Mouse (Mus musculus): Measurements from ENCODE around the gene Sun2. TPM values are rescaled to one million over a fixed set of nuclear protein-coding genes. Genes with fewer than 3 reads are reported as not detected.
A peak's percentile ranks its signal among the peaks of the same experiment; 100 is the strongest.

Gene Sun2
- total RNA-seq, 2 experiments from 2014 or later, result 31.9 to 32.8 TPM

DNA sequence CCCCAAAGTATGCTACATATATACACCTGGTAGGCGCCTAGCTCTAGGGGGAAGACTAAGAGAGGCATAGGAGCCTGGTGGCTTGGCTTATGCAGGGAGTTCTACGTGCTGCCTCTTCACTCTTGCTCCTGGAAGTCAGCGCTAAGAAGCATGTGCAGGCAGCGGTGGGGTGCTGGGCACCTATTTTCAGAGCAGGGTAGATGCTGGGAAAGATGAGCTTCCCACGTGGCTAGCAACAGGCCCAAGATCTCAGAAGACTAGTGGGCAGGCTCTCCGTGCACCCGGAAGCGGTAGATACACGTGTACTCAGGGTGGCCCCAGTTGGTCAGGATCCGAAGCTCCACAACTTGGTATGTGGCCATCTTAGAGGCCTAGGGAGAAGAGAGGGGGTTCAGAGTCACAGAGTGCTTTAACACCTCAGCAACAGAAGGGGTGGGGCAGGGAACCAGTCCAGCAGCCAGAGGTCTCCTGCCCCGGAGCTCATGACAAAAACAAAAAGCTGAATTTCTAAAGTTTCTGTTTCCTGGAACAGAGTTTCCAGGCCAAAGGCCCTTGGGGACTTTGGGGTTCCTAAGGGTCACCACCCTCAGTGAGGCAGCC lies 17.0 kb downstream of the Sun2 start:
- DNase-seq (ENCODE audit: low spot score in 2 of 2), result no peak

DNA sequence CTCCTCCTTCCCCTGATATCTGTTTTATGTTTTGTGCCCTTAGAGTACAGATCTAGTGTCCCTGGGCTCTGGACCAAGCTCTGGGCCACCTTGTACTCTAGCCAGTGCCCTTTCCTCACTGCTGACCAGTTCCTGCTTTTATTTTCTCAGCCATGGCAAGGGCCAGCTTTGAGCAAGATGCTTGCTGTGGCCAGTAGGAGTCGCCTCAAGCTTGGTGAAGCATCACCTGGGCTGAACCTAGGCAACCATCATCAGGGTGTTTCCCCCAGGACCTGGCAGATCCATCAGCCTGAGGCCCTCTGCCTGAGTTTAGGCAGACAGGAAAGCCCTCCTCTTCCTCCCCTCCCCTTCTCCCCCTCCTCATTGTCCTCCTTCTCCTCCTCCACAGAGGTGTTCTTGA lies 18.9 kb downstream of the Sun2 start:
- peak in 1 of 2 experiments; percentile 45 for DNase-seq (ENCODE audit: low spot score in 2 of 2)

DNA sequence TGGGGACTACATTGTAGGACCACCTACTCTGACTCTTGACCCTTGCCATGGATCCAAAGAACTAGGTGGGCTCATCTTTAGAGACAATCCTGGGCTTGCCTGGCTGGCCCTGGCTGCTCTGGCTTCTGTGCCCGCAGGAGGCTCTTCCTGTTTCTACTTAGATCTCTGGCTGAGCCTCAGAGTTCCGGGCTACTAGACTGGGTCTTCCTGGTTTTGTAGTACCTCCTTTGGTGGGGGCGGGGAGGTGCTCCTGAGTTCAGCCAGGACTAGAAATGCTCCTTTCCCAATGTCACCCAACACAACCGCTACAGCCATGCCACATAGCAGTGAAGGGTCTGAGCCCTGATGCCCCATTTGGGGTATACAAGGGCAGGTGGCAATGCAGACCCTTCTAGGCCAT lies 21.5 kb downstream of the Sun2 start:
- DNase-seq (ENCODE audit: low spot score in 2 of 2), result no peak

DNA sequence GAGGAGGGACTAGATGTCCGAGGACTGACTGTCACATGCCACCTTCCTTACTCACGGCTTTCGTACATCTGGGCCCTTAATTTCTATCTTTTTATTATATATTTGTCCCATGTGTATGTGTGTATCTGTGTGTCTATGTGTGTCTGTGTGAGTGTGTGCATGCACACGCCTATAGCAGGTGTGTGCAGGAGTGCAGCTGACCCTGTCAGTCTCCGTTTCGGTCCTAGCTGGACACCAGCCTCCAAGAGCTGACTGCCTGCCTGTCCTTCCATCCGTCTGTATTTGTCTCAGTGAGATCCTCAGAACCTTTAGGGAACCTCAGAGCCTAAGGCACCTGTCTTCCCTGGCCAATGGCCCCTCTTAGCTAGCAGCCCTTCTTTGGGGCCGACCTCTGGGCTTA lies 22.1 kb downstream of the Sun2 start:
- DNase-seq (ENCODE audit: low spot score in 2 of 2), result no peak

DNA sequence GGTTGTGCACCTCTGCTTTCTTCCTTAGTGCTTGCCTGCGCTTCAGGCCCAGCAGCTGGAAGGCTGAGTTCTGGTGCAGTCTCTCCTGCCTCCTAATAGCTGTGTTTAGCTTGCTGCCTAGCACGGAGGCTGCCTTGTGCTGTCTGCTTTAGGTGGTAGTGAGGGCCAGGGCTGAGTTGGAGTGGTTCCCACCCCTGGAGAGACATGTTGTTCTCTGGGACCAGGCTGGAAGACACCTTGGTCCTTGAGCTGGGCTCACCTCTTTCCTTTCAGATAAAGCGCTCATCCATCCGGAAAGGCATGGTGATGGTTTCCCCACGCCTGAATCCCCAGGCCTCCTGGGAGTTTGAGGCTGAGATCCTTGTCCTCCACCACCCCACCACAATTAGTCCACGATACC lies 25.6 kb downstream of the Sun2 start:
- DNase-seq (ENCODE audit: low spot score in 2 of 2), result no peak

DNA sequence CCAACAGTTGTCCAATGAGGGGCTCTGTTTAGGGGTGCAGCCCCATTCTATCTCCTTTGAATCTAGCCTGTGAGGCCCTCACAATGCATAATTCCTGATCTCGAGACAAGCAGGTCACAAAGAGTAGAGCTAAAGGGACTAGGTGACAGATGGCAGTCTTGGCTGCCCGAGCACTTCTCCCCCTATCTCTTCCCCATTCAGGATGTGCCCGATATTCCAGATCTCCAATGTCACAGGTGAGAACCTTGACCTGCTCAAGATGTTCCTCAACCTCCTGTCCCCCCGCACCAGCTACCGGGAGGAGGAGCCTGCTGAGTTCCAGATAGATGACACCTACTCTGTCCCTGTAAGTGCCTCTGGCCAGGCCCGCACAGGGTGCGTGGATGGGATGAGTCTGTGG lies 26.7 kb downstream of the Sun2 start:
- no peak for DNase-seq (ENCODE audit: low spot score in 2 of 2)

DNA sequence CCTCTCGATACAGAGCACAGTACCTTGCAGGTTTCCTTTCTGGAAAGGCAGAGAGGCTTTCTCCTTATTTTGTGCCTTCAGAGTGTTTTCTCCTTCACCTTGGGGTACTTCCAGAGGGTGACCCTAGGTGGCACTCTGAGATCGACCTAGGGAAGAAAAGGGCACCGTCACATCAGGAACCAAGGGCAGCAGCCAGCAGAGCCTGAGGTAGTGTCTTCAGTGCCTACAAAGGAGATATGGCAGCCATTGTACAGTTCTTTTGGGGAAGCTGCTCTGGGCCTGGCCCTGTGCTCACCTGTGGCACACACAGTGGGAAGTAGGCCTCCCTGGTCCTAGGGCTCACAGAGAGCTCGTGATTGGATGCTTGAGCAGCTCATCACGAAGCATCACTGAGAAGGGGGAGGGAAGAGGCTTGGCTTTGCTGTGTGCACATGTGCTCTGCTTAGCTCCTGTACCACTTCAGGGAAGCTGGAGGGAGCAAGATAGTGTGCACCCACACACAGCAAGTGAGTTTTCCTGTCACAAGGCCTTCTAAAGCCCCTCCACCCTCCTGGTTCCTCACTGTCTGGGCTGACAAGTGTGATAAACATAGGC lies 34.0 kb downstream of the Sun2 start:
- DNase-seq (ENCODE audit: low spot score in 2 of 2), result no peak

DNA sequence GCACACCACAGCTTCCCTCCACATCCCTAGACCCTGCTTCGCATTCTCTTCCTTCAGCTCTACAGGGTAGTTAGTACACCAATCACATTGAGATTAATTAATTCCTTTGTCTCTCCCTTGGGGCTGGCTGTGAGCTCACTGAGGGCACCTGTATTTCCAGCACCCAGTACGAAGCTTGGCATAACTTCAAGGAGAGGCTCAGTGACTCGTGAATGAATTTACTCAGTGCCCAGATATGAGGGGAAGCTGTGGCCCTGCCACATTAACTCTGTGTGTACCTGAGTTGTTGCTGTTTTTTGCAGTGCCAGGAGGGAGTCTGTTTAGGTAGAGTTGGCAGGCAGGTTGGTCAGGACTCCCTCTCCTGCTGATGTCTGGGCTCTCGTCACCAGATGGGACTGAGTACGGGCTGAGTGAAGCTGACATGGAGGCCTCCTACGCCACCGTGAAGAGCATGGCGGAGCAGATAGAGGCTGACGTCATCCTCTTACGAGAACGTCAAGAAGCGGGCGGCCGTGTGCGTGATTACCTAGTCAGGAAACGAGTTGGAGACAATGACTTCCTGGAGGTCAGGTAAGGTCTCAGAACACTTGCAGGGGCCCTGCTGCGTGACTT lies 35.6 kb downstream of the Sun2 start:
- no peak for DNase-seq (ENCODE audit: low spot score in 2 of 2)

DNA sequence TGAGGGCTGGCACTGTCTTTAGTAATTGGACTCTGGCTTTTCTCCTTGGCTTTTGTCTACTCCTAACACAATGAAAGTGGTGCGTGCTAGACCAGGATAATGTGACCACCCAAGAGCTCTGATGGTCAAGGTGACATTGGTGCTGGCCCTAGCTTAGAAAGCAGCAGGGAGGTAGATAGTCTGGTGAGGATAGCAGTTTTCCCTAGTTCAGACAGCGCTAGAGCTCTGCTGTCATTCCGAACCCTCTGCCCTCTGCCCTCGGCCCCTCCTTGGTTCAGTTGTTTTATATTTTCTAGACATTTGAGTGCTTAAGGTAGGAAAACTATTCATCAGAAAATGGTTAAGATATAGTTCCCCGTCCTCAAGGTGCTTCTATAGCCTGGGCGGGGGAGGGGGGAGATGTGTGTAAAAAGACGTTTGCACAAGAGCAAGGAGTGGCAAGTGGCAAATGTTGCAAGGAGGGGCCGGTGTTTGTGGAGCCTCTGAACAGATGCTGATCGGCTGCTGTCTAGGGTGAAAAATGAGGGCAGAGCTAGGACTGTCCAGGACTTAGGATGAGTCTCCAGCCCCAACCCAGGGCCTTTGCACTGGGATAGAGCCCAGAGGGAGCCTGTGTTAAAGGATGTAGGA lies 44.7 kb downstream of the Sun2 start:
- DNase-seq (ENCODE audit: low spot score in 2 of 2), result no peak

DNA sequence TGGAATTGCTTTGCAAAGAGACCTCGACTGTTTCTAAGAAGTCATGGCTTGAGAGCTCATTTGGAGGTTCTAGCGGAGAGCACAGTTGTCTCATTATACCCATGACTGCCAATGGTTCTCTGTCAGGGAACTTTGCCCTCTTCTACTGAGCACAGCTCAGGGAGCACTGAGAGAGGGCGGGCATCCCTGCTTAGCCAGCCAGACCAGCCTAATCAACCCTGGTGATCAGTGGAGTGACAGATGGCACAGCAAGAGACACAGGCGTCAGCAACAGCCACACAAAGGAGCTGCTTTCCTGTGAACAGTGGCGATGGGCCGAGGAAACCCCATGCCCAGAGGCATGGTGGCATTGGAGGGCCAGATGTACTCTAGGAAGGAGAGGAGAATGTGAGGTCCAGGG lies 45.3 kb downstream of the Sun2 start:
- no peak for DNase-seq (ENCODE audit: low spot score in 2 of 2)

DNA sequence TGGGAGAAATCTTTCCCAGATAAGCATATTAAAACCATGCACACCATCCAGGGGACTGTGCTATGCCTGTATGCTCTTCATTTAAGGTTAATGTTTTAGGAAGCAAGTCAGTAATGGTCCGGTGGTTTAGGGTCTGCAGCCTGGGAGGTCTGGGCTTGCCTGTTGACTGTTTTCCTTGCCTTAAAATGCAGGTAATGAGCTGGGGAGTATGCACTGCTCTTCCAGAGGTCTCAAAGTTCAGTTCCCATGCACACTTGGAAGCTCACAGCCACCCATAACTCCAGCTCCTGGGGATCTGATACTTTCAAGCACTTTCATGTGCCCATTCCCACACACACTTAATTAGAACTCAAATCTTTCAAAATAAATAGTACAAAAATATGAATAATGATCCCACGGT lies 45.8 kb downstream of the Sun2 start:
- no peak for DNase-seq (ENCODE audit: low spot score in 2 of 2)

DNA sequence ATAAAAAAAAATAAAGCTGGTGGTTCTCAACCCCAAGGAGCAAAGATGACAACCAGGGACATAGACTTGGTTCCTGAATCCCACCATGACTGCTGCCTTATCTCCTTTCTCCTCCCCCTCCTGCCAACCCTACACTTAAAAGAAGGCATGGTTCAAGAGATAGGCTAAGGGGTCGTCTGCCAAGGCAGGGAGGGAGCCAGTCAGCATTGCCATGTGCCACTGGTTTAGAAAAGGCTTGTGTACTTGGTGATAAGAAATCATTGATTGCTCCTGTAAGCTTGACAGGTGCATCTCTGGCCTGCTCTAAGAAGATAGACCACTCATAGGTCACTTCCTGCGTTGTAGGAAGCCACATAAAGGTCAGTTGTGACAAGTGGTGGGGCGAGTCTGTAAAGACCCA lies 46.8 kb downstream of the Sun2 start:
- no peak for DNase-seq (ENCODE audit: low spot score in 2 of 2)

DNA sequence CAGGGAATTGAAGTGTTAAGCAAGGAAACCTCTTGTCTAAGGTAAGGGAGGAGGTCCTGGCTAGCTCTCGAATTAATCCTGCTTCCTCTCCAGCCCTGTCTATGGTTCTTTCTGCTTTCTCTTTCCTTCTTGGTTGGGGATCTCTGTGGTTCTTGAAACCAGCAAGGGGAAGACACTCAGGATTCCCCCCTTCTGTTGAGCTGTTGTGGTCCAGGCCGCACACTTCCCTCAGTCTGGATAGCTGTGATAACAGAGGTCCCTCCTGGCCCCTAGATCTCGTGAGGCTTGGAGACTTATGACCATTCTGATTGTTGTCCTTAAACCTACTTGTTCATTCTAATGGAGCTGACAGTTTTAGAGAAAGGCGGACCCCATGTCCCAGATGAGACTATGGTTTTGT lies 47.8 kb downstream of the Sun2 start:
- DNase-seq (ENCODE audit: low spot score in 2 of 2), result no peak

DNA sequence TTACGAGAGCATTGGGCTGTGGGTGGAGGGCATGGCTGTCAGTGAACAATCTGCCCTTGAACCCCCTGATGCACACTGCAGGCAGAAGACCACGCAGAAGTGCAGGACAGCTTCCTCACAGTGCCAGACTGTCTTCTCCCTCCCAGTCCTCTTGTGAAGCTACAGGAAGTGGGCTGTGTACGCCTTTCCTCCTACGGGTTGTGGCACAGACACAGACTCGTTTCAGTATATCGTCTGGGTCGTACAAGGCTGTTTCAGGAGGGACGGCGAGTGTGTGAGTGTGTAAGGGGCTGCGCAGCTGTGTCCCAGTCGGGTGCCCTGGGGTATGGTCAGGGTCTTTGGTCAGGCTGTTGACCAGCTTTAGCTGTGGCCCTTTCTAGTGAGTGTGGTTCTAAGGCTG lies 48.6 kb downstream of the Sun2 start:
- no peak for DNase-seq (ENCODE audit: low spot score in 2 of 2)

DNA sequence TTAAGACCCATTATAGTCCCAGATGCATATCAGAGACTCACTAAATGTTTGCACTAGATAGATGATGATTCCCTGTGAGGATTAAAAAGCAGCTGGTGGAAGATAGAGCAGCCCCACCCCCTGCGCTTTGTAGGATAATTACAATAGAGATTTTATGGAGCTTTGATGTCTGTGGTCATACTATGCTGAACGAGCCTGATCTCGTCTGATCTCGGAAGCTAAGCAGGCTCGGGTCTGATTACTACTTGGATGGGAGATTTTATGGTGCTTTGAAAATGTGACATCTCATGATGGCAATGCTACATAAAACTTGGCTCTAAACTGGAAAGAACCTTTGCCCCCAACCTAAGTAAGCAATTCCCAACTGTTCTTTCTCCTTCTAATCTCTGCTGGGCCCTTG lies 50.0 kb downstream of the Sun2 start:
- DNase-seq (ENCODE audit: low spot score in 2 of 2), result no peak

DNA sequence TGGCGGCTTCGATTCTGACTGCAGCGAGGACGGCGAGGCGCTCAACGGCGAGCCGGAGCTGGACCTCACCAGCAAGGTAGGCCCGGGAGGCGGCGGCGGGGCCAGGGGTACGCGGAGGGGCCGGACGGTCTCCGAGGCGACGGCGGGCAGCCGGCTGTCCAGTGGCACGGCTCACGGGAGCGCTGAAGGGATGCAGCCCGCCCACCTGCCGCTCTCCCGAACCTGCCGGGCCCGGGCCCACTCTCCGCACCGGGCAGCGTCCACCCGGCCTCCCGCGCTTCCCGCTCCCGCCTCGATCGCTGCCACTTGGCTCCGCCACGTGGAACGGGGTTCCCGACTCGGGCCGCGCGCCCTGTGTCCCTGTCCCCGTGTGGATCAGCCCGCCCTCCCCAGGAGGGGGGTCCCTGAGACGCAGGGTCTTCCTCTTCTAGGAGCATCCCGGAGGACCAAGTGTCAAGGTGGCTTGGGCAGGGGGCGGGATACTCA lies 51.3 kb downstream of the Sun2 start:
- no peak for DNase-seq (ENCODE audit: low spot score in 2 of 2)

DNA sequence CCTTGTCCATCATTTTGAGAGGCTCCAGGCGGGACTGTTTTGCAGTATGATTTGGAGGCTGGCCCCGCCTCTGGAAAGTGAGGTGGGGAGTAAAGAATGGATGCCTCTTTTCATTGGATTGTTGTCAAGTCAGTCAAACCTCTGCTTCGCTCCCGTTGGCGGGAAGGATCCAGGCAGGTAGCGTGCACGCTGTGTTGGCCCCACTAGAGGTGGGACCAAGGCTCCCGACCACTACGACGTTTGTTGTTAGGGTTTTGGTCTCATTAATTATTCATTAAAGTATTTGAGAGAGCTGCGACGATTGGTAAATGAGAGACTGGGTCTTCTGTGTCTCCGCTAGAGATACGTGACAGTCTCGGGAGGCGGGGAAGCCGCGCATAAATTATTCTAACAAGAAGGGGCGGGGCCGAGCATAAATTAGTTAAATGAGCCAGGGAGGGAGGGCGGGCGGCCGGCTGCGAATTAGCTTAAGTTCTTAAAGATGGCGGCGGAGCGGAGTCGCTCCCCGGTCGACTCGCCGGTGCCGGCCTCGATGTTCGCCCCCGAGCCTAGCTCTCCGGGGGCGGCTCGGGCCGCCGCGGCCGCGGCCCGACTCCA lies 51.8 kb downstream of the Sun2 start, which contains the start of gene Gtpbp1:
Gene Gtpbp1 (plus strand): TSS at position 420 of the 597 bp plus-strand sequence.
- DNase-seq (ENCODE audit: low spot score in 2 of 2), result peak; percentile 98 to 100

DNA sequence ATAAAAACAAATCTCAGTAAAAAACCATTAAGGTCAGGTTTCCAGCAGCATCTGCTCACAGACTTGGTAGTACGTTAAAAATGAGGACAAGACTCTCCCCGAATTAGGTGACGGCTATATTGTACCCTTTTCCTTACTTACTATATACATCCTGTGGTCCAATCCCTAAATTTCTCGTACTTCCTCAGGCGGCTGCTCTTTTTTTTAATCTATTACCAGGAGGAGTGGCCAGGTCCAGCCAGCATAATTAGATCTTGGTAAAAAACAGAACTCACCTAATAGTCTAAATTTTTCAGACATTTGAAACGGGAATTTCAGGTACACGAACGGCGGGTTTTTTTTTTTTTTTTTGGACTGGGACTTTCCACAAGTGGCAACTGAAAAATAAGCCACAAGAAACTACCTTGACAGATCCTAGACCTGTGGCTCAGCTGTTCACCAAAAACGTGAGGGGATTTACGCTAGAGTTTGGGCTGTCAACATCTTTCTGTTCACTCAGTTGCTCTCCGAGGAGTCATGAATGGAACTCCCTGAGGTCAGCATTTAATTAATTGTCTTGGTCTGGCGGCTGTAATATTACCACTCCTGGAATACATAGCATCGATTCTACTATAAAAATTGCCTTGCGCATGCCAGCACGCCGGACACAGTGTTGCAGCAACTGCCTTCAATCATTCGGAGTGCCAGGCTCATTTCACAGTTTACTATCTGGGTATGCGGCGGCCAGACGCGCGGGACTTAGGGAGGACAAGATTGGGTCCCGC lies 52.5 kb downstream of the Sun2 start:
- no peak for DNase-seq (ENCODE audit: low spot score in 2 of 2)

DNA sequence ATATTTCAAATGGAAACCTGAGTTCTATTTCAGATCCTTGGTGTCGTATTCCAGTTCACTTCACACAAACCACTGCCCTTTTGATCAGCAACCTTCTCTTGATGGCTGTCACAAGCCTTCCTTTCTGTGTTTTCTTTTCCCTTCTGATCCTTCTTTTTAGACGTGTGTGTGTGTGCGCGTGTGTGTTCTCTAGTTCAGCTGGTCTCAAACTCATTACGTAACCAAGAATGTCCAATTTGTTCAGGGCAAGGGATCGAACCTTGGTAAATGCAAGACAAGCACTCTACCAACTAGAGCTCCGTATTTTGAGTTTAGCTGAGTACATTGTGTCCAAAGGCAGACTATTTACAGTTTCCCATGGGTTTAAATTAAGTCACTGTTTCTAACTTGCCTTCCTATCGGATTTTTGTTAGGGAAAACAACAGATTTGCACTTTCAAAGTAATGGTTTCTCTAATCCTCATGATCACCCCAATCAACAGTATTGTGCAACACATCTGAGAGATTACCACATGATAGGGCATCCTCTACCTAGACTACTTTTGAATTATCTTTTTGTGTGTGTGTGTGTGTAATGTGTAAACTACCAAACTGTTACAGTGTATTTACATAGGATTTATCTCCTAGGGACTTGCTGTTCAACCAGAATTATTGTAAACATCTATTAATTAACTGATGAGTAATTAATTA lies 53.9 kb downstream of the Sun2 start:
- DNase-seq (ENCODE audit: low spot score in 2 of 2), result no peak

DNA sequence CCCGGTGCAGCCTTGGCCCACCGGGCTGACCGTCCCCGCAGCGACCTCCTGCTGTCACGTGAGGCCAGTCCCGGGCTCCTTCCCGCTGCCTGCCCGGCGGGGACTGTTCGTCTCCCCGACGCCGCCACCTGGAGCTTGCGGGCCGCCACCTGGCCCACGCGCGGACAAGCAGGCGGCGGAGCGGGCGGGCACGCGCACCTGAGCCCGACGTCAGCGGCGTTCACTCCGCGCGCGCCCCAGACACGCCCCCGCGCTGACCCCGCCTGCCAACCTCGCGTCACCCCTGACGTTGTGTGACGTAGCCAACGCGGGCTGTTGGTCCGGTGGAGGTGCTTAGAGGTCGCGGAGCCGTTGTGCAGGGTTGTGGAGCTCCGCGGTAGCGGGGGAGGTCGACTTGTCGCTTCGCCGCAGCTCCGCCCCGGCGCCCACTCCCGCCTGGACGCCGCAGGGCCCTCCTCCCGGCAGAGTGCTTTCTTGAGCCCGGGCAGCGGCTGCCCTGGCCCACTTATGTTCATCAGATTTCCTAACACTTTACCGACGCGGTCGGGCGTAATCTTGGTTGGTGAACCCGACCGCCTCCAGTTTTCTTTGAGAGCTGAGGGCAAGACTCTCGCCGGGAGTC lies 54.6 kb downstream of the Sun2 start, which contains the start of gene Josd1:
Gene Josd1 (minus strand): TSS at position 274 of the 622 bp plus-strand sequence.
- DNase-seq (ENCODE audit: low spot score in 2 of 2), result peak; percentile 92 to 96

Measured in layer of hippocampus, adult 18-20 months (tissue).